ENCODE assay signal across 24 mouse cellular contexts in genomic region chr9:101739322-101739721, GRCm38 (mm10).
DNase-seq lines count a peak whose midpoint lies in the region; ATAC-seq and TF ChIP-seq lines count a peak whose summit lies in the region.
"Had no signal": no experiment of that assay in that cellular context is flagged by ENCODE, and none has a peak within 500 bp of the region (broad histone marks: within the 10 kb centered on the region; RNA-seq: fewer than 3 reads in every experiment).

No protein-coding gene starts in this region.

- no peak overlapping the region for H3K9ac ChIP-seq in stomach, embryonic 14.5 days (replicated peaks; ENCODE audit: low read depth, low read length)
- H3K9ac ChIP-seq in stomach, postnatal 0 days (ENCODE audit: low read length) = no peak overlapping the region
- H3K9ac ChIP-seq: forebrain, embryonic 15.5 days; heart, embryonic 12.5 days; hindbrain, embryonic 12.5 days; liver, embryonic 14.5 days; midbrain, embryonic 13.5 days; stomach, embryonic 15.5 days had no signal

- 0 out of 2 replicates have a peak, but pooled peaks cover 2% of the 10 kb centered on the region for H3K4me1 ChIP-seq in stomach, embryonic 14.5 days (ENCODE audit: control insufficient read depth, insufficient read depth, low read length)
- H3K4me1 ChIP-seq in stomach, postnatal 0 days (replicated peaks; ENCODE audit: control insufficient read depth, insufficient read depth) = no peaks in the 10 kb centered on the region

- TF ChIP-seq CTCF in stomach, postnatal 0 days (IDR thresholded peaks at IDR 0.05; ENCODE audit: low read depth) = no peak

- H3K4me2 ChIP-seq in stomach, embryonic 14.5 days (replicated peaks; ENCODE audit: low read depth, low read length) = no peak overlapping the region
- no peak overlapping the region for H3K4me2 ChIP-seq in stomach, postnatal 0 days (replicated peaks; ENCODE audit: low read depth)
- H3K4me2 ChIP-seq: forebrain, embryonic 15.5 days; heart, embryonic 12.5 days; hindbrain, embryonic 12.5 days; midbrain, embryonic 13.5 days; stomach, embryonic 15.5 days had no signal

- ATAC-seq in frontal cortex, adult (ENCODE audit: low TSS enrichment) = peak; percentile 16; the same call in 1 of the 2 replicates
- peak; percentile 31; the same call in 1 of the 2 replicates for ATAC-seq in stomach, embryonic 14.5 days (ENCODE audit: insufficient number of reproducible peaks, insufficient read depth, low FRiP score, low read depth)
- ATAC-seq in stomach, postnatal 0 days (ENCODE audit: low FRiP score, low TSS enrichment) = no peak
- ATAC-seq: activated CD4-positive, CD25-positive, alpha-beta regulatory T cell, adult 4 months; forebrain, embryonic 15.5 days; midbrain, embryonic 13.5 days had no signal

- DNase-seq in frontal cortex, postnatal 14 days (ENCODE audit: low spot score in 2 of 2) = no peak
- peak; percentile 7 to 11 for DNase-seq in layer of hippocampus, adult 8-10 months (ENCODE audit: low spot score in 2 of 2)
- DNase-seq in layer of hippocampus, adult 11-12 months (ENCODE audit: low spot score) = no peak
- no peak for DNase-seq in stomach, postnatal 0 days (ENCODE audit: low spot score)
- no peak for DNase-seq in urinary bladder, postnatal 25 days (ENCODE audit: low spot score)
- no peak for DNase-seq in adrenal gland, adult 18-20 months (ENCODE audit: low spot score in 2 of 2)
- DNase-seq: adrenal gland, postnatal 14 days; cerebellum, adult 11 months; cerebellum, postnatal 10 days; gastrocnemius, adult 2 months; heart, postnatal 14 days; right cerebral cortex, postnatal 14 days; spleen, adult 18-20 months; thymus, adult 2 months had no signal

- H3K27ac ChIP-seq in stomach, embryonic 14.5 days (ENCODE audit: low read length) = no peak overlapping the region
- no peak overlapping the region for H3K27ac ChIP-seq in stomach, postnatal 0 days (replicated peaks)
- H3K27ac ChIP-seq: forebrain, embryonic 15.5 days; gastrocnemius, adult 2 months; hindbrain, embryonic 12.5 days; liver, embryonic 14.5 days; midbrain, embryonic 13.5 days; stomach, embryonic 15.5 days had no signal

- no peak for TF ChIP-seq EP300 in stomach, postnatal 0 days (optimal IDR thresholded peaks at IDR 0.05)

- no peaks in the 10 kb centered on the region for H3K9me3 ChIP-seq in stomach, embryonic 14.5 days (ENCODE audit: control insufficient read depth, low read depth, low read length)
- no peaks in the 10 kb centered on the region for H3K9me3 ChIP-seq in stomach, postnatal 0 days (ENCODE audit: control insufficient read depth, low read length)
- H3K9me3 ChIP-seq: forebrain, embryonic 15.5 days; heart, embryonic 12.5 days; hindbrain, embryonic 12.5 days; midbrain, embryonic 13.5 days; stomach, embryonic 15.5 days had no signal

- no peaks in the 10 kb centered on the region for H3K36me3 ChIP-seq in stomach, embryonic 14.5 days (ENCODE audit: control insufficient read depth, insufficient read depth, low read length)
- no peaks in the 10 kb centered on the region for H3K36me3 ChIP-seq in stomach, postnatal 0 days (ENCODE audit: control insufficient read depth, insufficient read depth, low read length)
- H3K36me3 ChIP-seq: forebrain, embryonic 15.5 days; G1E; heart, embryonic 12.5 days; hindbrain, embryonic 12.5 days; midbrain, embryonic 13.5 days; stomach, embryonic 15.5 days had no signal

- no peak overlapping the region for H3K4me3 ChIP-seq in stomach, embryonic 14.5 days (ENCODE audit: low read depth, low read length)
- H3K4me3 ChIP-seq in stomach, postnatal 0 days (ENCODE audit: low read depth, low read length) = no peak overlapping the region
- H3K4me3 ChIP-seq: forebrain, embryonic 15.5 days; gastrocnemius, adult 2 months; heart, embryonic 12.5 days; hindbrain, embryonic 12.5 days; midbrain, embryonic 13.5 days; stomach, embryonic 15.5 days had no signal

- no peaks in the 10 kb centered on the region for H3K27me3 ChIP-seq in stomach, embryonic 14.5 days (ENCODE audit: control insufficient read depth, insufficient read depth, low read length)
- H3K27me3 ChIP-seq in stomach, postnatal 0 days (ENCODE audit: control insufficient read depth, insufficient read depth, low read length) = no peaks in the 10 kb centered on the region
- H3K27me3 ChIP-seq: forebrain, embryonic 15.5 days; hindbrain, embryonic 12.5 days; midbrain, embryonic 13.5 days; stomach, embryonic 15.5 days had no signal

- WGBS in stomach, embryonic 14.5 days = 26% methylated on average over 10 of the region's 10 CpGs
- 25% methylated on average over 10 of the region's 10 CpGs for WGBS in stomach, postnatal 0 days

Comparison
In these comparisons a context has a peak if more than half of its experiments do, and no peak if none do; other contexts are left out.
1. DNase-seq: peak in layer of hippocampus, adult 8-10 months (2 of 2); none in frontal cortex, postnatal 14 days (0 of 2), layer of hippocampus, adult 11-12 months (single experiment), stomach, postnatal 0 days (single experiment), urinary bladder, postnatal 25 days (single experiment) and adrenal gland, adult 18-20 months (0 of 2).